Mouse (Mus musculus) spleen, adult 18-20 months (tissue): ENCODE results near the gene Hdac5.

ENCODE experiments used
- DNase-seq, 2 experiments: peaks; one replicate each; pipeline ENCODE4 v3.0.0; 2022; ENCODE audit warnings: mixed read lengths in 2 of 2

Gene Hdac5

DNA sequence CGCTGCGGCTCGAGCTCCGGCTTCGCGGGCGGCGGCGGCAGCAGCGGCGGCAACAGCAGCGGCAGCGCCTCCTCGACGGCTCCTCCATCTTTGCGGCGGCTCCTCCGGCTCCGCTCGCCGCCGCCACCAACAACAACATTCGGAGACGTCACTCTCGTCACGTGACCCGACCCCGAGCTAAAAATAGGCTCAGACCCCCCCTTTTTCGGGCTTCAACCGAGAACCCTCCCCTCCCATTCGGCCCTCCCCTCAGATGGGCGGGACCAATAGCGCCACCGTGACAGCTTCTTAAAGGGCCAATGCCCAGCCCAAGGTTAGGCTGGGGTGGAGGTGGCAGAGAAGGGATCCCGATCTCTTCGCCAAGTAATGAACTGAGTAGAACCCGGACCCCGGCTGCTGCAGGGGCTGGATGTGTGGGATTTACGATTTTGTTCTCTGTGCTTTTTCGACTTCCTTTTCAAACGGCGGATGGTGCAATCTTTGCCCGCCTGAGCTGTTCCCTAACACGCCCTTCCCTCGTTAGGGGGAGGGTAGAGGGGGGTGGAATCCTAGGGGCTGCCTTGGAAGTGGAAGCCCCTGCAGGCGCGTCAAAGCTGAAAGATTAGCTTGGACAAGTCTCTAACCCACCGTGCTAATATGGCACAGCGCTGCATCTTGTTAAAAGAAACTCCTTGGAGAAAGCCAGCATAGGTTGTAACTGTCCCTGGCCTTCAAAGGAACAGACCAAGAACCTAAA is at the start of gene Hdac5:
TSS of gene Hdac5 (minus strand) at position 161 of the 736 bp plus-strand sequence.
- DNase-seq = peak; percentile 97

DNA sequence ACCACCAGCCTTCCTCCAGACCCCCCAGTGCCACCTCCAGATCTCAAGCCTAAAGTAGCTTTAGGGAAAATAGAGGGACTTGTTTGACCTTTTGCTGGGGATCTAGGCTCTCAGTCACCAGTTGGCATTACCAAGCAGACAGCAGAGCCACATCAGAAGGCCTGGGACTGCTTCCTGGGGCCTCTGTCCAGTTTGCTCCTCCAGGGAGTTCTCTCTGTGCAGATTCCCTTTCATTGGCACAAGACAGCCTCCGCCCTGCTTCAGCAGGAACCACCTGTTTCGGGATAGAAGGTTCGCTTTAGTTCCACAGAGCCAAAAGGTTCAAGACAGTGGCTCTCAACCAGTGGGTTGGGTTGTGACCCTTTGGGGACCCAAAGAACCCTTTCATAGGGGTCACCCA is 49.6 kb upstream of the Hdac5 start:
- no peak for DNase-seq

DNA sequence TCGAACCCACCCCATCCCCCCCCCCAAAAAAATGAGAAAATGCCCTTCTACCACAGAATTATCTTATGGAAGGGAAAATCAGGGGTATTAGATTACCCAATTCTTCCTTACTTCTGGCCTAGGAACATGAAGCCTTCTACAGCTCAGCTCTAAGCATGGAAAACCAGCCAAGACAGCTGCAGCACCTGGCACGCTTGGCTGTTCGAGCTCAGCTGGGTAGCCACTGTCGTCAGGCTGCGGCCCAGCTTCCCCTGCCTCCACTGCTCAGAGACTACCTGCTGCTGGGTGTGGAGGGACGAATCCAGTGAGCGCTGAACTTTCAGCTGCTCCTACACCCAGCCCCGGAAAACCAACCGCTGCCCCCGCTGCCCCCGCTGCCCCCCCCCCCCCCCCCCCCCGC is 47.8 kb upstream of the Hdac5 start:
- no peak for DNase-seq

DNA sequence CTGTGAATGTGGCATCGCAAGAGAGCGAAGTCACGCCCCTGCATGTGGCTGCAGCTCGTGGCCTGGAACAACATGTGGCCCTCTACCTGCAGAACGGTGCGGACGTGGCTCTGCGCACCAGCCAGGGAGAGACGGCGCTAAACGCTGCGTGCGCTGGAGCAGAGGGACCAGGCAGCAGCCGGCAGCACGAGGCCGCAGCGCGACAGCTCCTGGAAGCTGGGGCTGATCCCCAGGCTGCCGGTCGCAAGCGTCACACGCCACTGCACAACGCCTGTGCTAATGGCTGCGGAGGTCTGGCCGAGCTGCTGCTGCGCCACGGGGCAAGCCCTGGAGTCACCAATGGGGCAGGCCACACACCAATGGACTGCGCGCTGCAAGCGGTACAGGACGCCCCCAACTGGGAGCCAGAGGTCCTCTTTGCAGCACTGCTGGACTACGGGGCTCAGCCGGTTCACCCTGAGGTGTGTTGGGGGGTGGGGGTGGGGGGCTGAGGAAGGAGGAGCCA is 46.5 kb upstream of the Hdac5 start:
- no peak for DNase-seq

DNA sequence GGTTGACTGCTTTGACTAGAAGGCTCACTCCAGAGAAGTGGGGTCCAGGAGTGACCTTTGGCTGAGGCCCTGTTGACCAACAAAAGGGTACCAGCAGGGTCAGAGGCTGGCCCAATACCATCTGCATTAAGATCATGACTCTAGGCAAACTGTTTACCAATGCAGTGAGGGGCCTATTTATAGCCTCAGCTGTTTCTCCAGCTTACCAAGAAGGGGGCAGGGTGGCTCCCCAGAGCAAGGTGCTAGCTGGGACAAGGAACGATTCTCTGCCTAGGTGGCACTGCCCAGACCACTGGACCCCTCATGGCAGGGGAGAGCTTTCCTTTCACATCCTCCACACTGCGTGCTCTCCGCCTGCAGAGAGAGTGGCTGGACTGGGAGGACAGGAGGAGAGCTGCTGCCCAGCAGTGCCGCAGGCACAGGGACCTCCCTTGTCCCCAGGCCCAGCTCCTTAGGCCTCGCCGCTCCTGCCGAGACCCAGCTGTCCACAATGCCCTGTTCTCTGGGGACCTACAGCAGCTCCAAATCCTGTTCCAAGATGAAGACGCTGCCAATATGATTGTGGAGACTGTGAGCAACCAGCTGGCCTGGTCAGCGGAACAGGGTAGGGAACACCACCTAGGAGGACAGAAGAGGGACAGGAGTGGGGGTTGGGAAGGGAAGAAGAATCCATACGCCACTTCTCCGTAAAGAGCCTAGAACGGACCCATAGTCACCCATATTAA is 38.7 kb upstream of the Hdac5 start, which contains the start of gene Asb16:
TSS of gene Asb16 (plus strand) at position 224 of the 725 bp plus-strand sequence.
- DNase-seq = no peak

DNA sequence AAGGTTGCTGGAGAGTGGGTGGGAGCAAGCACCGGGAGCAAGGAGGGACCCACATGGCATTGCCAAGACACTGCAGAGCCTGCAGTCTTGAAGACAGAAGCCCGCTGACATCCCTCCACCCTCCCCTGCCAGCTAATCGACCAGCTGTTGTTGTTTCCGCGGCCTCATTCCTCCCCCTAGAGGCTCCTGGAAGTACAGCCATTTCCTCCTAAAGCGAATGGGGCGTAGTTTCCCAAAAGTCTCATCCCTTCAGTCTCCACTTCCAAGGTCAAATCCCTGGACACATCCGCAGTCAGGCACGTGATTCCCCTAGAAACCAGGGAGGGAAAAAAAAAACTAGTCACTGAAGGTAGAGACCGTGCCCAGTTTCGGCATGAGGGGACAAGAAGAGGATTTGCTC is 37.5 kb upstream of the Hdac5 start:
- peak in 1 of 2 experiments; percentile 43 for DNase-seq

DNA sequence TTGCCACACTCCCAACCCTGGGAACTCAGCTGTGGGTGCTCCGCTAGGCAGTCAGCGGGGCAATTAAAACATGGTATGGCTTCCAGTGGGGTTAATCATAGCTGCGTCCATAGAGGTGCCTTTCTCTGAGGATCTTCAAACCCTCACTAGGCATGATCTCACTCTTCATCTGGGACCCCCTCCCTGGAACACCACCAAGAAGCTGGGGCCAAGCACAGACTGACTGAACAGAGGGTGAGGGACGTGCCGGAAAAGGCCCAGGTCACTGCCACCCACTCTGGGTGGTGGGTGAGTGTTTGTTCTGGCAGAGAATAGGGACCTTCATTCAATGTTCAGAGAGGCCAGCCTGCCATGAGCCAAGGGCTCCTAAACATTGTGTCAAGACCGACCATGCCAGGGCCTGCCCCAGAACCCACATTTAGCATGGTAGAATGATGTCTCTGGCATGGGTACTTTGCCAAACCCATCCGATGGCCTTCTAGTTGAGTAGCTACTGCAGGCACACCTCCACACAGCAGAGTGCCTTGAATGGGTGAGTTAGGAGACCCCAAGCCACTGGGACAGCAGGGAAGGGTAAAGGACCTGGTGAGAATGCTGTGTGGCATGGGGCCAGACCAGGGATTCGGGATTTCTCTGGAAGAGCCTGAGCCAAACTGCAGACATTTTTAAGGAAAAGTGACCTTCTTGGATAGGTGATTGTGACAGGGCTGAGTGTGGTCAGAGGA is 36.8 kb upstream of the Hdac5 start:
- DNase-seq = no peak

DNA sequence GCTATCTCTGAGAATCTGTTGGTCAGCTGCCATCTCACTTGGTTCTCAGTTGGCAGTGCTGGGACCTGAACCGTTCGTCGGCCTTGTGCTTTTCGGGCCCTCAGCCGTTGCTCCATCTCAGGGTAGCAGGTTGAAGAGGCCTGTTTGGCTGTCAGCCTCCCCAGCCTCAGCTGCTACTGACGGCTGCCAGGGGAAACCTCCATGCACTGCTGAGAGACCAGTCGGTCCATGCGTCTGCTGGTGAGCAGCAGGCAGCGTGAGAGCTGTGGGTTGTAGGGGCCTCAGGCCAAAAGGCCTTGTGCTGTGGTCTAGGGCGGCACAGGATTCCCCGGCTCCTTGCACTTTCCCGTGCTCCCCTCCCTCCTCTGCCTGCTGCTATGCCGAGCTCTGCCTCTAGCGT is 35.9 kb upstream of the Hdac5 start:
- no peak for DNase-seq

DNA sequence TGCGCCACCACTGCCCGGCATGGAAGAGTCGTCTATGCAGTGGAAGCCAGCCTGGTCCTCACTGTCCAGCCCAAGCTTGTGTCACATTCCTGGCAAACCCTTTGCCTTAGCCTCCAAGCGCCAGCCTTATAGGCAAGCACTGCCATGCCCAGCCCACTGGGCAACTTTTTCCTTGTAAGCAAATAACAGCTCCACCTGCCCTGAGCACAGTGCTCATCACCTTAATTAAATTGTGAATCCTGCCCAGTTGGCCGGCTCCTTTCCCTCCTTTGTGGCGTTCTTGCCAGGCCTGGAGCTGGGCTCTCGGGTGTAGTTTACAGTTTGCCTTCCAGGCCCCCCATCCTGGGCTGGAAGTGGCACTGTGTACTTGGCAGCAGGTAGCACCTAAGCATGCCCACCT is 33.2 kb upstream of the Hdac5 start:
- DNase-seq = no peak

DNA sequence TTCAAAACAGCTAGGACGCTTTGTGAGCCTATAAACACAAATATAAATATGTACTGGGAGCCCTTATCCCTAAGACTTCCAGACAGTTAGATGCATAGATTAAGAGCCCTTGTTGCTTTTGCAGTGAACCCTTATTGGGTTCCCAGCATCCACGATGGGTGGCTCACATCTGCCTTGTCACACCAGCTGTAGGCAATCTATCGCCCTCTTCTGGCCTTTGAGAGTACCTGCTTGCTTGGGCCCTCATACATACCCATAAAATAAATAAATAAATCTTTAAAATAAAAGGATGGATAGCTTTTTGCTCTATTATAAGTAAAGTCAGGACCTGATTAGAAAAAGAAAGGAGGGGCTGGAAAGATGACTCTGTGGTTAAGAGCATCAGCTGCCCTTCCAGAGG is 28.6 kb upstream of the Hdac5 start:
- DNase-seq = no peak

DNA sequence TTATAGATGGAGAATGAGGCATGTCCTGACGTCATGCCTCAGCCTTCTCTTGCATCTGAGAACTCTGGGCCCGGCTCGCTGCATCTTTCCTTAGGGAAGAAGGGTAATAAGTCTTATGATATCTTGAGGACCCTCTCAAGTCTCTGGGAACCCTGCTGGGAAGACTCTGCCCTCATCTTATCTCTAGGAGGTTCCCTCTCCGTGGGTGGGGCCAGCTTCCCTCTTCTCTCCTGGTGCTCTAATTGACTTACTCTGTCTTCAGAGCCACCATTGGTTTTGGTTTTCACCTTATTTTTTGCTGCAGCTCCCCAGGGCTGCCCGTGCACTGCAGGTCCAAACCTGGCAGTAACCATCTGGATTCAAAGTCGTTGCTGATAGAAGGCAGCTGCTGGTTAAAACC is 28.1 kb upstream of the Hdac5 start:
- DNase-seq = no peak

DNA sequence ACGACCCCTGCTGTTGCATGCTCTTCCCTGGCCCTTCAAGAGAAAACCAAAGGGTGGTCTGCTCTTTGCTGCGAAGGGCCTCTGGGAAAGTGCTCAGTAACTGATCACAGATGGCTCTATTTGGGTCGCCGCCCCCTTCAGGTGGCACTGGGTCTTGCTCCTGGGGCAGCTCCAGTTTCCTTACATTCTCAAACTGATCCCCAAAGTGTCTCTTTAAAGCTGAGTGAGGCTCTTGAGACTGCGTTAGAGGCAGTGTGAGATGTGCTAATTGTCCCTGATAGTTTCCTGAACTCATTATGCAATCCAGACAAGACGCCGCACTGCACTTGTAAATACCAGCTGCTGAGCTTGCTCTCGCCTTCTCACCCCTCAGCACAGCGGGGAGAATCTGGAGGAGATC is 27.5 kb upstream of the Hdac5 start:
- DNase-seq = no peak

DNA sequence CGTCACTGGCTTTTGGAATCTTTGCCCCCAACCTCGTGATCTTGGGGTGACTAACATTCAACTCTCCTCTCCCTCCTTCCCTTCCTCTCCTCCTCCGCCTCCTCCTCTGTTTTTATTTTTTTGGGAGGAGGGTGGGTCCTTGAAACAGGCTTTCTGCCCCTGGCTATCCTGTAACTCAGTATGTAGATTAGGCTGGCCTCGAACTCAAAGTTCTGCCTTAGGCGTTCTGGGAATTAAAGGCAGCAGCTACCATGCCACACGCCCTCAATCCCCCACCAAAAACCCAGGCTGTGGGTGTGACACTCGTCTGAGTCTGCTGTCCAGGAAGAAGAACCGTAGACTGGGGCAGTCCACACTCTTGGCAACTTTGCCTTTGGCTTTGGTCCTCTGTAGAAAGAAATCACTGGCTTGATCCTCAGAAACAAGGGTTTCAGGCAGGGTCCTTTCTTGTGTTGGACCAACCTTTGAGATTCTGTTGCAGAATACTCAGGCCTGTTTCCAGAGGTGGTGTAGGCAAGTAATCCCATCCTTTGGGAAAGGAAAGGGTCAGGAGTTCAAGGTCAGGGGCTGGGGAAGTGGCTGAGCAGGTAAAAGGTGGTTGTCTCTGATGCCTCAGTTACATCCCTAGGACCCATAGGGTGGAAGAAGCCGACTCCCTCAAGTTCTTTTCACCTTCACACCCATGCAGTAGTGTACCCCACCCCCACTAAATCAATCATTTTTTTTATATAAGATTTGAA is 19.6 kb upstream of the Hdac5 start:
- no peak for DNase-seq

DNA sequence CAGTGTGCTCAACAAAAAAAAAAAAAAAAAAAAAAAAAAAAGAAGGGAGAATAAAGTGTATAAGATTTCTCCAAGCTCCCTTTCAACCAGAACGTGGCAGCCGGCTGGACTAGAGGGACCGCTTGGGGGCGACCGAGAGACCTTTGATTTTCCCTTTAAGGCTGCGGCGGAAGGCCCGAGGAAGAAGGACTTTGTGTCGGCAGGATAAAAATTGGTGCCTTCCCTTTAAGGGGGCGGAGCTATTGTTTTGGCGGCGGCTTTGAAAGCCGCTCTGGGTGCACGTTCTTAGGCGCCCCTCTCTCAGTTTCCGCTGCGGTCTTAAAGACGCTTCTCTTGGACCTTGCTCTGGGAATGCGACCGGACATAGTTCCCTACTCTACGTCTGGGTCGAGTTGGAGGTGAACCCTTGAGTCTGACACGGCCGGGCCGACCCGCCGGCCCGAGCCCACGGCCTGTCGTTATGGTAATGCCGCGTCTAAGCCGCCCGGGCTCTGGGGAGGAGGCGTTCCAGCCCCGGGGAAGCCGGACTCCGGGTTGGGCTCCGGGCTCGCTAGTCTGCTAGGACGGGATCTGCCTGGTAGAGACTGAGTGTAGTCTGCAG is 18.8 kb upstream of the Hdac5 start, which contains the start of gene BC030867:
TSS of gene BC030867 (plus strand) at position 253 of the 601 bp plus-strand sequence.
- peak; percentile 84 to 97 for DNase-seq

DNA sequence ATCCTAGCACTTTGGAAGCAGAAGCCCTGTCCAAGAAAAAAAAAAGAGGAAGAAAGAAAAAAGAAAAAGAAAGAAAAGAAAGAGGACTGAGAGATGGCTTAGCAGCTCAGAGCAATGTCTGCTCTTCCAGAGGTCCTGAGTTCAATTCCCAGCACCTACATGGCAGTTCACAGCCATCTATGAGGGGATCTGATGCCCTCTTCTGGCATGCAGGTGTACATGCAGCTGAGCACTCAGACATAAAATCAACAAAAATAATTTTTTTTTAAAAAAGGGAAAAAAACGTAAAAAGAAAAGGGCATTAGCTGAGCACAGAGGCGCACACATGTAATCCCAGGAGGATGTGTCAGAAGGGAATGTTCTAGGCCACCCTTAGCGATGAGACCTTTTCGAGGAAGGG is 16.9 kb upstream of the Hdac5 start:
- no peak for DNase-seq

DNA sequence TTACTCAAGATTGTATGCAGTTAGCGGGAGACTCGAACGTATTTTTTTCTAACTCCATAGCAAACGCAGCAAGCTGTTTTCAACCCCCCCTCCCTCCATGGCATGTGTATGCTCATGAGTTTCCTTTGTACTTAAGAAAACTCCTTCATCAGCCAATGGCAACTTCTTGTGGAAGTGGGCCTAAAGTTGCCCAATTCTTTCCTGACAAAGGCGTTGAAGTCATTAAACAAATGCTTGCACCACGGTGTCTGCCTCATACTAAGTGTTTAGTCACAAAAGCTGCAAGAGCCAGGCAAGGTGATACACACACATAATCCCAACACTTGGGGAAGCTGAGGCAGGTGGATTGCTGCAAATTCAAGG is 16.3 kb upstream of the Hdac5 start:
- no peak for DNase-seq

DNA sequence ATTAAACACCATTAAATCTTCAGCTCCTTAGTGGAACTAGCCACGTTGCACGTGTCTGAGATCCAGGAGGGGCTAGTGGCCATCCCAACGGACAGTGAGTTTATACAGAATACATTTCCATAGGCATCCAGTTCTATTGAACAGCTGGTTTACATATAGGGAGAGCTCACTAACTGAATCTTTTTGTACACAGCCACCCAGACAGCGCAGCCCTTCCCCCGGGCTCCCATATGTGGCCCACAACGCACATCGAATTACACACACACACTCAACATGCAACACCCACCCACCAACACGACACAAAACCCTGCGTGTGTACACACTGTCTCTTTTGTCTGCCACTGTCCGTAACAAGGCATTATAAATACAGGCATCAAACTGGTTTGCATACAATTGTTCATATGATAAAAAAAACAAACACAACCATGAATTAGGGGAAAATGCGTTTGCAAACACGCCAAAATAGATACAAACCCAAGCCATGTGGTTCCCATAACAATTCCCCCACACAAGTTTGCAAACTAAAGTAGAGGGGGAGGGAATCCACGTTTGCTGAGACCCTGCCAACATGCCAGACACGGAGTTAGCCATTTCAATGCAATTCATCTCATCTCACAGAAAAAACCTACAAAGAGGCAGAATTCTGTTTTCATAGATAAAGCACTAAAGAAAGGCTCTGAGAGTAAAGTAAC is 15.8 kb upstream of the Hdac5 start:
- no peak for DNase-seq

DNA sequence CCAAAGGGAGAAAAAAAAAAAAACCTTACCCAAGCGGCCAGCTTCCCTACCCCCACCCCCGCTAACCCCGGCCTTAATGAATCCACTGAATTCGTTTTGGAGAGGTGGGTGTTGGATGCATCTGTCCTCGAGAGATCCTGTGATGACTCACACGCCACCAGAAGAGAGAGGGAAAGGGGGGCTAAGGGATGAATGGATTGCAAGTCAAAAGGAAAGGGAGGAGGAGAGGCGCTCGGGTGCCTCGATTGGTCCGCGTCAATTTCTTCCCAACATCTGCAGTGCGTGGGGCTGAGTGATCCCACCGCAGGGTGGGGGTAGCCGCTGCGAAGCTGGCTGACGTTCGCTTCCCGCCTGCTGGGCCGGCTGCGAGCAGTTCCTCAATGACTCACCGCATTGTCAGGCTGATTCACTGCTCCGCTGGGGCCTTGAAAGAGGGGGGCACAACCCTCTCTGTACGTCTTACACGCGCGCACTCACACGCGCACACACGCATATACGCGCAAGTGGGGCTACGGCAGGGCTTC is 15.0 kb upstream of the Hdac5 start:
- peak in 1 of 2 experiments; percentile 29 for DNase-seq

DNA sequence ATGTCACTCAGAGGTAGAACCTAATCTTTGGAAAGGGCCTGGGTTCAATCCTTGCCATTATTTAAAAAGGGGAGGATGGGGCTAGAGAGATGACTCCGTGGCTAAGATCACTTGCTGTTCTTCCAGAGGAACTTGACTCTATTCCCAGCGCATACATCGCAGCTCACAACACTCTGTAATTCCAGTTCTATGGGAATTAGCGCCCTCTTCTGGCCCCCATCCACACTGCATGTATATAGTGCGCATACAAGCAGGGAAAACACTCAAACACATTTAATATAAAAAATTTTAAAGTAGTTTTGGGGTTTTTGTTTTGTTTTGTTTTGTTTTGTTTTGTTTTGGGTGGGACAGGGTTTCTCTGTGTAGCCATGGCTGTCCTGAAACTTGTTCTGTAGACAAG is 11.9 kb upstream of the Hdac5 start:
- DNase-seq = no peak

DNA sequence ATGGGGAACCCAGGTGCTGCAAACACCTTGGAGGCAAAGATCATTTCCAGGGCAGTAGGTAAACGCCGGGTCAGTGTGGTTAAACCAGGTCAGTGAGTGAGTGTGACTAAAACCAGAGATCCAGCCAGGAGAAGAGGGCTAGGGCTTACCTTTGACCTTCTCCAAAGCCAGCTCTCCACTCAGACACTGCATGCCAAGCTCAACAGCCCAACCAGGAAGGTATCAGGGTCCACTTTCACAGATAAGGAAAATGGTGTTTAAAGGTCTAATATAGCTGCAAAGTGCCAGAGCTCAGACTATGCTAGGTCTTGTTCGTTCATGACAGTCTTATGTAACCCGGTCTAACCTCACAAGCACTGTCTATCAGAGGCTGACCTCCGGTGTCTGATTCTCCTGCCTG is 11.3 kb upstream of the Hdac5 start:
- DNase-seq = no peak

DNA sequence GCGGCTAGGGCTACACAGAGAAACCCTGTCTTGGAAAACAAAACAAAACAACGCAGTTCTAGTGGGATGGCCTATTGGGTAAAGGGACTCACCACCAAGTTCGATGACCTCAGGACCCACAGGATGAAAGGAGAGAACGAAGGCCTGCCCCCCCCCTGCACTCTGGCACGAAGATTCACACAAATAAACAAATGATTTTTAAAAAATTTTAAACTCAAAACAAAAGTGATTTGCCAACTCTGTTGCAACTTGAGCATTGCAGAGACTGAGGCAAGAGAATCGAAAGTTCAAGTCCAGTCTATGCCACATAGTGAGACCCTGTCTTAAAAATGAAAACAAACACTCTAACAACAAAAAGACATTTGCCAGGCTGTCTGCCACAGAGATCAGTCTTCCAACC is 10.7 kb upstream of the Hdac5 start:
- DNase-seq = no peak

DNA sequence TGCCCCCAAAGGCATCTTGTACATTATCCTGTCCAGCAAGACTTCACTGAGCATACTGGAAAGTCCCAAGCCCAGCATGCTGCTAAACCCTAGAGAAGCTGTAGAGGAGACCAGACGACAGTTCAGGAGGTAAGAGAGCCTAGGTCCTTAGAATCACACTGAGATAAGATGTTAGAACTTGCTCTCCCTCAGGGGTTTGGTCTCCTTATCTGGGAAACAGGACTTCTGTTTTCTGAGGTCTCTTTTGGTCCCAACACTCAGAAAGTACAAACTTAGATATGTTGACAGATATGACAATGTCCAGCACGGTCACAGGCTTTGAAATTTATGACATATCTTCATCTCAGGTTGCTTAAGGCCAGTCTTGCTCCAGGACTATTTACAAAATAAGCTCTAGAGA is 6.1 kb upstream of the Hdac5 start:
- no peak for DNase-seq
